Mouse (Mus musculus) urinary bladder, adult 18-20 months (tissue): ENCODE results near the gene Atf1.

Source experiments
- DNase-seq, 2 experiments: peaks; one replicate each; pipeline ENCODE4 v3.0.0; 2022; ENCODE audit warnings: low spot score in 2 of 2, mixed read lengths in 2 of 2

Atf1 gene

DNA sequence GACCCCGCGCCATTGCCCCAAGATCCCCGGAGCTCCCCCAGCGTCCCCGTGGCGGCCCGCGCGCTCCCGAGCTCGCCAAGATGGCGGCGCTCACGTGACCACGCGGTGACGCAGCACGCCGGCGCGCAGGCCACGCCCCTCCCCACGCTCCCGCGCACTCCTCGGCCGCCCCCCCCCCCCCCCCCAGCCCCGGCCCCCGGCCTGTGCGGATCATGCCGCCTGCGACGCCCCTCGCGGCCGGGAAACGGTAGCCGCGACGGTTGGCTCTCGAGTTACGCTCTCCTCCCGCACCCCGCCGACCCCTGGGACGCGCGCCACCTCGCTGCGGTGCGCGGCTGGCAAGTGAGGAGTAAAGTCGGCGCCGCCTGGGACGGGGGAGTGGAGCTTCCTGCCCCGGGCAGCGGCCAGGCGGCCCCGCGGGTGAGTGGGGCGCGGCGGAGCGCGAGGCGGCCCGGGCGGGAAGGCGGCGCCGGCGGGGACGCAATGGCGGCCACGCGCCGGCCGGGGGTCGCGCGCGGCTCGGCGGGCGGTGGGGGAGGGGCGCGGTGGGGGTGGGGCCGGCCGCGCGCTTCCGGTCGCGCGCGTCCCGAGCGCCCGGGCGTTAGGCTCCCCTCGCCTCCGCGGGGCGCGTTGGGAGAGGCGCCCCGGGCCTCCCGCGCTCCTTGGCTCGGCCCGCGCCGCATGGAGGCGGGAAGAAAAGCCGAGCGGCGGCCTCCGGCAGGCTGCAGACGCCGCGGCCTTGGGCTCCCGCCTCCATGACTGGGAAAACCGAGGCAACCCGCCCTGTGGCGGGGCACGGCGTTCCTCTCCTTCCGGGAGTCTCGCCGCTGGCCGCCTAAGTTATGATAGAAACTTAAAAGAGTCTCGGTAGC, at the start of gene Atf1:
Gene Atf1, plus strand, starts transcription at position 157 of the 872 bp plus-strand sequence.
- peak; percentile 80 to 91 for DNase-seq

DNA sequence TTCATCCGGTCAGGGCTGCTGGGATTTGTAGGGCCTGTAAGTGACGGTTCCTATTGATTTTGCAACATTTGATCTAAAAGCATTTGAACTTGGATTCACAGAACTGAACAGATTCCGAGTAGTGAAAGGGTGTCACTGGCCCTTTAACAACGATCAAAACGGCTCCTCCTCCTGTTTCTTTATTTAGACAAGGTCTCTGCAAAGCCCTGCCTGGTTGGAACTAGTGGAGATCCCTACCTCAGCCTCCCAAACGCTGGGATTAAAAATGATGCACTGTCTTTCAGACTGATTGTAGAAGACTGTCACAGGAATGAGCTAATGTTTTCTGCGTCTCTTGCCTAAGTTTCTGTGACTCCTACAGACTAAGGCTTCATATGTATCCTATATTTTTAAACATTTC, 49.1 kb upstream of the Atf1 start:
- DNase-seq = no peak

- no peak for DNase-seq
Observed at GRCm38 (mm10) chr15:100179685-100180084, 47.9 kb upstream of the Atf1 start.

GRCm38 (mm10) chr15:100180221-100180620, 47.4 kb upstream of the Atf1 start:
- no peak for DNase-seq

- DNase-seq = no peak
Observed at GRCm38 (mm10) chr15:100181841-100182240, 45.8 kb upstream of the Atf1 start.

DNA sequence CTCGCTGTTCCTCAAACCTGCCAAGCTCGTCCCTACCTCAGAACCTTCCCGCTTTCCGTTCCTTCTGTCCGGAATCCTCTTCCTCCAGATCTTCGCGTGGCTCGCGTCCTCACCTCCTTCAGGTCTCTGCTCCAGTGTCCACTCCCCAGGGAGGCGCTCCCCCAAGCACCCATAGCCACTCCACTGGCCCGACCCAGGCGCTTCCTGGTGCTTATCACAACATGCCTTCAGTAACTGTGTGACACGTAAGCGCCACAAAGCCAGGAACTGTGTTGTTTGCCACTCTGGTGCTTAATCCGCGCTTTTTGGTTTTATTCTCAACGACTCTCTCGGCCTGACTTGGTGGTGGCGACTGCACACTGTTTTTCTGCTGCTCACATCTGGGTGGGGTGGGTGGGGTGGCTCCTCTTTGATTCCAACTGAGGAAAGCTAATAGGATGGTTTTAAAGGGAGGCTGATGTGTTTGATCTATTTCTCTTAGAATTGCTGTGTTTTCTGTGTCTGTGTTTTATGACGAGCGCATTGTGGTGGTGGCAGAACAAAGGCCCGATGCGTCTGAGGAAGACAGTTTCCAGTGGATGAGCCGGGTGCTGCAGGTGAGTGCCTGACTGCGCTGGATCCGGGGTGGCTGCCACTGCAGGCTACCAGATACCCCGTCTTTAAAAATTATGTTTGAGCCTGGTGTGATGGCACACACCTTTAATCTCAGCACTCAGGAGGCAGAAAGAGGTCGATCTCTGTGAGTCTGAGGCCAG, 44.9 kb upstream of the Atf1 start:
- DNase-seq = no peak

- DNase-seq = no peak
Observed at GRCm38 (mm10) chr15:100183510-100183909, 44.1 kb upstream of the Atf1 start.

DNA sequence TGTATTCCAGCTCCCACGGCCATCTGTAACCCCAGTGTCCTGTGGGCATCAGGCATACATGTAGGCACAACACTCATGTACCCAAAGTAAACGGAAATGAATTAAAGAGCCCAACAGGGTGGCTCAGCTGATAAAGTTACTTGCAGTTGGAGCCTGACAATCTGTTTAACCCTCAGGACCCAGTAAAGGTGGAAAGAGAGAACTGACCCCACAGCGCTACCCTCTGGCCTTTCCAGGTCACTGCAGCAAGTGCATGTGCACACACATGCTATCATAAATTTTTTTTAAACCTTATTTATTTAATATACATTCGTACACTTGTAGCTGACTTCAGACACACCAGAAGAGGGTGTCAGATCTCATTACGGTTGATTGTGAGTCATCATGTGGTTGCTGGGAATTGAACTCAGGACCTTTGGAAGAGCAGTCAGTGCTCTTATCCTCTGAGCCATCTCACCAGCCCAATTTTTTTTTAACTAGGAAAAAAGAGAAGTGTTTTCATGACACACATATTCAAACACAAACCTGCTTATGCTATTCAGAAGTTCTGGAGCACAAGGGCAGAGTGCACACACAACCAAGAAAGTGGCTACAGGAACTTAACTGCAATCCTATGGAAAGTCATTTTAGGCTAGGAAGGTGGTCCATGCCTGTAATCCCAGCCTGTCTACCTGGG, 42.7 kb upstream of the Atf1 start:
- no peak for DNase-seq

DNA sequence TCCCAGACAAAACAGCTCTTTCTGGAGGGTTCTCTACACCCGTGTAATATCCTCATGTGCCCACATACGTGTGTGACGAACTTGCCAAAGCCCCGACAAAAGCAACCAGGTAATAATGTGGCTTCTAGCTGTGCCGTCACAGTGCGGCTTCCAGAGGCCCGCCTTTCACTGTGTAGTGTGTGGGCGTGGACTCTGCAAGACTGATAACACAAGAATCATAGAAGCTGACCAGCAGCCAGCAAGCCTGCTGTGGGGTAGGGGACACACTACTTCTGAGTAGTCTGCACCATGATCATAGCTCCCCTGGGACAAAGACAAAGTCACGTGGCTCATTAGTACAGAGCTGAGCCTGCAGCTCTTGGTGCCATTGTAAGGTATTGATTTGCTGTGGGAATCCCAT, 41.4 kb upstream of the Atf1 start:
- DNase-seq = no peak

DNA sequence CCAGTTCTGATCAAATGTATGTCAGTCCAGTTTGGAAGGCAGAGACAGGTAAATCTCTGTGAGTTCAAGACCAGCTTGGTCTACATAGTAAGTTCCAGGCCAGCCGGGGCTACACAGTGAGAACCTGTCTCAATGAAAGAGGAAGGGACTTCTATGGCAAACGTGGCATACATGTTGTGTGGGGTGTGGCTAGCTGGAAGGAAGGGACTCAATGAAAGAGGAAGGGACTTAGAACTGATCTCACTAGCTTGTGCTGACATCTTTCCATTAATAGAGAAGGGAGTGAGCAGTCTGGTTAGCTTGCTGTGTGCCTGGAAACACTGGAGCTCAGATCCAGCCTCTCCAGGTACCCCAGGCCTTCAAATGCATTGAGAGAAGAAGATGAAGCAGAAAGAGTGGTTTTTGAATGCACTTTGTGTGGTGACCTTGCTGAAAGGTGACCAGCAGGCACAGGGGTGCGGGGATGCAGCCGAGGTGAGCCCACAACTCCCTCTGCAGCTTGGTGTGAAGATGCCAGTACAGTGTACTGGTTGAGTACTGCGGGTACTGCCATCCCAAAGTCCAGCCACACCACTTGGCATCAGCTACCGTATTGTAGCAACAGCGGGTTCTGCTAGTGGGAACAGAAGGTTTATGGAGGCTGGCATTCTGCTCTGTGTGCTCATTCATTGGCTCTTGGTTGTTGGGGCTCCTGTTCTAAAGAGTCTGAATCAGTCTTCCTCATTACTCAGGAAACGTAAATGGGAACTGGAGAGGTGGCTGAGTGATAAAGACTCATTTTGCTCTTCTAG, 40.5 kb upstream of the Atf1 start:
- DNase-seq = no peak

GRCm38 (mm10) chr15:100188542-100188941, 39.1 kb upstream of the Atf1 start:
- DNase-seq = no peak

DNA sequence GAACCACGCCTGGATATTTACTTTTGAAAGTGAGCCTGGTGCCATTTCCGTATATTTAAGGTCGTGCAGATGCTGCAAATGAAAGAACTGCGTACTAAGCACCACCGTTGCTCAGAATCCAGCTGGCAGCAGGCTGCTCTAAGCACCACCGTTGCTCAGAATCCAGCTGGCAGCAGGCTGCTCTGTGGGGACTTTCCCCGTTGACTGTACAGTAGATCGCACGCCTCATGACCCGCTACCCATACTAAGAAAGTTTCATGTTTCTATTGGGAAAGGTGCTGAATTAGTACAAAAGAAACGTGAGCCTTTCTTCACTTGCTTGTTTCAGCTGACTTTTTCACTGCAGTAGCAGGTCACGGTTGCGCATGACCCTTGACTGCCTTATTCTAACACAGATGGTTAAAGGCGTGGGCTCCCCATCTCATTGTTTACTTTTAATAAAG, 38.6 kb upstream of the Atf1 start:
- no peak for DNase-seq

DNA sequence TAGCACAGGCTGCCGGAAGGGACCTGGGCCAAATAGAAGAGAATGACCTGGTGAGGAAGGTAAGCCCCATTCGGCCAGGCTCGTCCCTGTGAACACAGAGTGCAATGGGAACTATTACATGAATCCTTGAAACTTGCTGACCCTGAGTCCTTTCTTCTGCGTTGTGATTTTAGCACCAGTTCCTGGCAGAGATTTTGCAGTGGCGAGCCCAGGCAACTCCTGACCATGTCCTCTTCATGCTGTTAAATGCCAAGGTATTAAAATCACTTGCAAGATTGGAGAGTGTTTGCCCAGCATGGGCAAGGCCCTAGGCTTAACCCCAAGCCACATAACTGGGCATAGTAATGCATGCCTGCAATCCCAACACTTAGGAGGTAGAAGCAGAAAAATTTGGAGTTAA, 37.5 kb upstream of the Atf1 start:
- DNase-seq = no peak

- no peak for DNase-seq
Observed at GRCm38 (mm10) chr15:100198983-100199745, 28.5 kb upstream of the Atf1 start.

- peak in 1 of 2 experiments; percentile 22 for DNase-seq
Observed at GRCm38 (mm10) chr15:100199790-100200189, 27.8 kb upstream of the Atf1 start.

GRCm38 (mm10) chr15:100201806-100202205, 25.8 kb upstream of the Atf1 start:
- DNase-seq = no peak

DNA sequence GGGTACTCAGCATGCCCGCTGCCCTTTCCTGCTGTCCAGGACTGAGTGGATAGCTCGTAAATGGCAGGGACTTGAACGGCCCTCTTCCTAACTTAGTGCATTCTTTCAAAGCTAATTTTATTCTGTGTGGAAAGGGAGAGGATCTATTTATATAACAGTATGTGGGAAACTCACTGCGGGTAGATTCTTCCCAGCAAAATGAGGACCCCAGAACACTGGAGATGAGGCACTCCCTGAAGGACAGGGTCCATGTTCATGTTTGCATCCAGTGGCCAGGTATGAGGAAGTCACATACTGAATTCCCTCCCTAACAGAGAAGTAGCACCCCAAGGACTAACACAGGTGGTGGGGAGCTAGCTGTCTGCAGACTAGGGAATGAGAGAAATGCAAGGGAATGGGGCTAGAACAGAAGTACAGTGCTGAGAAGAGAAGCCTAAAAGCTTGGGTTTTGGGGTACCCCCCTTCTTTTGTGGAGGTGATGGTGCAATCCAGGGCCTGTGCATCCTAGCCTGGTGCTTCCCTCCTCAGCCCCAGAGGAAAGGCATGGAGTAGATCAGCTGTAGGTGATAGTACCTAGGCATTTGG, 25.1 kb upstream of the Atf1 start:
- no peak for DNase-seq

- DNase-seq = no peak
Observed at GRCm38 (mm10) chr15:100204574-100204973, 23.0 kb upstream of the Atf1 start.

GRCm38 (mm10) chr15:100210013-100210412, 17.6 kb upstream of the Atf1 start:
- DNase-seq = no peak

DNA sequence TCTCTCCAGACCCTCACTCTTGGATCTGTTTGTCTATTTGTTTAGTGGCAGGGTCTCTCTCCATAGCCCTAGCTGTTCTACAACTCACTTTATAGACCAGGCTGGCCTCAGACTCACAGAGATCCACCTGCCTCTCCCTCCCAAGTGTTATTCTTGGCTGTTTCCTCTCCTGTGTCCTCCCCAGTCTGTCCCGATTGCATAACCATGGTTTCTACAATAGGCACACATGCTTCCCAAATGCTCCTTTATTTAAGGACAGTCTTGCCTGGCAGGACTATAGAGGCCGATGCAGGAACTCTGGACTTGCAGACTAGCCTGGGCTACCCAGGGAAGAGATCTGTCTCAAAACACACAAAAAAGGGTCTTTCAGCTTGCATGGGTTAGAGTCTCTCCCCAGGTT, 14.3 kb upstream of the Atf1 start:
- DNase-seq = no peak
